Mouse (Mus musculus) embryonic facial prominence, embryonic 10.5 days (tissue): ENCODE data around the gene Apopt1. TPM values are rescaled to one million over a fixed set of nuclear protein-coding genes. Genes with fewer than 3 reads are reported as not detected.
A peak's percentile ranks its signal among the peaks of the same experiment; 100 is the strongest.

ENCODE experiments used
- DNase-seq: peaks from one replicate; pipeline ENCODE4 v3.0.0-alpha.2; 2017; ENCODE audit warnings: low spot score
- H3K27ac ChIP-seq: fragments of 300-500 bp; sonication (generic); replicated peaks from 2 replicates; pipeline ENCODE4 v1.5.1; 2016; ENCODE audit warnings: mild to moderate bottlenecking
- H3K27me3 ChIP-seq: fragments of 300-500 bp; sonication (generic); replicated peaks from 2 replicates; pipeline ENCODE4 v1.6.1; 2016; ENCODE audit warnings: low read depth, mild to moderate bottlenecking; ENCODE audit not compliant: poor library complexity, severe bottlenecking
- H3K36me3 ChIP-seq: fragments of 300-500 bp; sonication (generic); replicated peaks from 2 replicates; pipeline ENCODE4 v1.6.1; 2016; ENCODE audit warnings: mild to moderate bottlenecking, moderate library complexity
- H3K4me1 ChIP-seq: fragments of 300-500 bp; sonication (generic); 2 replicates; pipeline ENCODE4 v1.6.1; 2016
- H3K4me3 ChIP-seq: fragments of 300-500 bp; sonication (generic); 2 replicates; pipeline ENCODE4 v1.5.1; 2016; ENCODE audit warnings: mild to moderate bottlenecking, moderate library complexity
- H3K9me3 ChIP-seq: fragments of 300-500 bp; sonication (generic); 2 replicates; pipeline ENCODE4 v1.6.1; 2016; ENCODE audit warnings: mild to moderate bottlenecking
- WGBS: fragments of 180-500 bp; shearing (Covaris S2); methylation state at CpG from one replicate; pipeline ENCODE4 v1.1.7; 2016; 5-methylcytosine and 5-hydroxymethylcytosine counted together
- polyA plus RNA-seq: library from polyadenylated mRNA; unstranded; fragments of >200 nt; fragmentation: Nextera tagmentation; extraction: Ambion mirVana; gene quantifications from 2 replicates; pipeline ENCODE4 v1.2.1, GENCODE M21; 2016

Gene Apopt1
- polyA plus RNA-seq, 1 experiment from 2014 or later = 56.2 TPM

DNA sequence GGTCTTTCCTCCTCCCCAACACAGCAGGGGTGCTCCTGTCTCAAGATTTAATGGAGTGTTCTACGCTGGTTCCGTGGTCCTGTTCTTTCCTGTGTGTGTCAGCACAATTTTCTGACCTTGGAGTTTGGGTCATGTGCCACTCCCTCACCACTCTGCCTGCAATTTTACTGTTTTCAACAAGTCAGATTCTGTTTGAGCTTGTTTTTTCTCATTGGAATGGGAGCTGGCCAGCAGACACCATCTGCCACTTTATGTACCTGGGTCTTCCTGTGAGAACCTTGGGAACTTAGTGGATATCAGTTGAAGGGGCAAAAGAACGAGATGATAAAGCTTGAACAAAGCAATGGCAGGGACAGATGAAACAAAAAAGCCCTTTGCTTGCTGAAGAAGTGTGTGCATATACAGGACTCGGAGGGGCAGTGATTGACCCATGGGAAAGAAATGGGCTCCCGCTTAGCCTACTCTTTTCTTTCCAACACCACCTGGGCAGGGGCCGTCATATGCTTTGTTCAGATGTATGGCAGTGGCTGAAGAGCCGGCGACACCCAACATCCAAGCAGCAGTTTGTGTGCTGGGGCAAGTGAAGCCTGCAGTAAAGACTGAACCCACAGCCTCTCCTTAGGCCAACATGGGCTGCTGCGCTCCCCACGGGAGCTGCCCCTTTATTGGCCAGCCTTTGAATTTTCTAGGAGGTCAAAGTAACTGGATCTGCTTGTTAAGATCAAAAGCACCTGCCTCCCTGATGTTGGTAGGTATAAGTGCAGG, 44.7 kb downstream of the Apopt1 start:
- Histone ChIP-seq H3K27ac (peak overlapping the region; percentile 95), H3K4me3 (peak overlapping the region; percentile 92), H3K36me3 (peaks cover 11% of the 10 kb centered on the region), H3K4me1 (peaks cover 42% of the 10 kb centered on the region), H3K9me3 (no peaks in the 10 kb centered on the region), H3K27me3 (no peaks in the 10 kb centered on the region)
- 52% methylated on average over 10 of the region's 10 CpGs for WGBS
- no peak for DNase-seq

DNA sequence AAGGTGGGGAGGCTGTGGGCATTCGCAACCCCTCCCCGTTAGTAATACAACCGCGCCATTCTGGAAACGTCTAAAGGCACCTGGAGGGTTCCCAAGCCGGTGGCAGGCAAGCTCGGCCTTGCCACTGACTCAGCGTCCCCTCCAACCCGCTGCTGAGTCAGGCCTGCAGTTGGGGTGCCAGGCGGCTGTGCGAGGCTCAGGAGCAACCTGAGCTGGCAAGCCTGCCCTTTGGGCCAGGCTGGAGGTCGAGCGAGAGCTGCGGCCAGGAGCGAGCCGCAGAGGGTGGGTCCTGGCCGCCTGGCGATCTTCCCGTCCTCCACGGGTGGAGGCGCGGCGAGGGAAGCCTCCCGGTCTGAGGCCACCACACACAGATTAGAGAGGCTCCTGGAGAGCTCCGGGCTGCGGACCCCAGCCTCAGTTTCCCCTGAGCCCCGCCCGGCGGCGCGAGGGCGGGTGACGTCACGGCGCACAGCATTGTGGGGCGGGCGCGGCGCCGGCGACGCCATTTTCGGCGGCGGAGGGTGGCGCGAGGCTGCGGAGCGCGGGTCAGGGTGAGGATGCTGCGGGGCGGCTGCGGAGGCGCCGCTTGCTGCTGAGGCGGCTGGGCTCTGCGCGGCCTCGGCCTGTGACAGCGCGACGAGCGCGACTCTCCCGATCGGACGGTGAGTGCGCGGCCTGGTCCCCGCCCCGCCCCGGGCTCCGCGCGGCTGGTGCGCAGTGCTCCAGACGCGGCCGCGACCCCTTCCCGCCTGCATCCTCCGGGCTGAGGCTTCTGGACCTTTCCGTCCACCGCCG, 45.5 kb downstream of the Apopt1 start, which contains the start of gene Klc1:
Klc1 (plus strand) TSS at position 469 of the 795 bp plus-strand sequence.
- no peaks in the 10 kb centered on the region for H3K9me3 ChIP-seq
- peaks cover 46% of the 10 kb centered on the region for H3K4me1 ChIP-seq
- DNase-seq = peak; percentile 85
- peak within 1 kb of the TSS; percentile 92 for H3K4me3 ChIP-seq
- peak within 1 kb of the TSS; percentile 95 for H3K27ac ChIP-seq
- H3K27me3 ChIP-seq = no peaks in the 10 kb centered on the region
- peaks cover 19% of the 10 kb centered on the region for H3K36me3 ChIP-seq
- WGBS = under 1% methylated on average over 85 of the region's 85 CpGs

DNA sequence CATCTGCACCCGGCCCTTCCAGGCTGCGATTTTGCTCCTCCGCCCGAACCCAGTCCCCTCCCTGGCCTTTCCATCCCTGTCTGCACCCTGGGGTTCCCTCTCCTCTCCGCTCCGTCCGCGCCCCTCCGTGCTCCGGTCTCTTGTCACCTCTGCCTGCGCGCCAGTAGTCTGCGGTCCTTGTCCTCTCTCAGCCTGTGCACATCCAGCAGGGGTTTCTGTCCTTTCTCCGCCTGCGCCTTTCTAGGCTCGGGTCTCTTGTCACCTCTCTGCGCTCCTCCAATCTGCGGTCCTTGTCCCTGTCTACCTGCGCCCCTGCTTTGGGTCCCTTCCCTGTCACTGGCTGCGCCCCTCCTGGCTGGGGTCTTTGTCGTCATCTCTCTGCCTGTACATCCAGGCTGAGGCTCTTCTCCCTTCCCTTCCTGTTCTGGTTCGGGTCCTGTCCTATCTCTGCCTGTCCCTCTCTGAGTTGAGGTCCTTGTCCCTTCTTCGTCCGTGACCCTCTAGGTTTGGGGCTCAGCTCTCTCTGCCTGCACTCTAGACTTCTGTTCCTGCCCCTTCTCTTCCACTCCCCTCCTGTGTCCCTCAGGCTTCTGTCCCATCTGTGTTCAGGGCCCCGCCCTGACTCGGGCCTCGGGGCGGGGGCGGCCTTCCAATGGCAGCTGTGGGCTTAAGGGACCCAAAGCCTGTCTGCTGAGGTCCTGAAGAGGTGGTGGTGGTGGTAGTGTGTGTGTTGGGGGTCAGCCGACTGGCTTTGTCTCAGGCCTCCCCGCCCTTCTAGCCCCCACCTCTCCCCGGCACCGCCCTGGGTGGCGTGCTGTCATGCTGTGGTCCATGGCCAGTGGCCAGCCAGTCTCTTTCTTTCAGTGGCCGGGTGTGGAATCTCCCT, 46.4 kb downstream of the Apopt1 start:
- Histone ChIP-seq H3K4me3 (peak overlapping the region; percentile 92), H3K4me1 (peaks cover 46% of the 10 kb centered on the region), H3K36me3 (peaks cover 26% of the 10 kb centered on the region), H3K9me3 (no peaks in the 10 kb centered on the region), H3K27ac (peak overlapping the region; percentile 95), H3K27me3 (no peaks in the 10 kb centered on the region)
- DNase-seq = peak; percentile 49
- WGBS = 2% methylated on average over 35 of the region's 35 CpGs

DNA sequence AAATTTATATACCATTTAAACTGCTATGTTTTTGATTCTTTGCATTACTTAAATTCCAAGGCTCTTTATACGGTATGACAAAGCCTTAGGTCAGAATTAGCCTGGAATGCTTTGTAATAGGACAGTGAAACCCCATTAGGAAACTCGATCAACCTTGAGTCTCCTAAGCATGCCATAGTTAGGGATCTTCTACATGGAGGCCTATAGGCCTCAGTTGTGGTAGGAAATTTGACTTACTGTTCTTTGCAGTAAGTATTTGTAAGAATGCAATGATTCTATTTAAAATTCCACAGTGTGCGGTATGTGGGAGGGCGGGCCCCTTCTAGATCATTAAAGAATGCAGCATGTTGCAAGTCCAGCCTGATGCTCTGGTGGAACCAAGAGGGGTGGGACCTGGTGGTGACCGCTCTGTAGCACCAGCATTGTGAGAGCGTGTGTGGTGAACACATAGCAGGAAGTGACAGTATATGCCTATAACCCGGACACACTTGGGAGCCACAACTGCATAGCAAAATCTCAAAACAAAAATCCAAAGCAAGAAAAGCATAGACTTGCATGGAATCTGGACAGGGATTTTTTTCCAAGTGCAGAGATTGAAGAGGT, 47.3 kb downstream of the Apopt1 start:
- Histone ChIP-seq H3K4me3 (peak overlapping the region; percentile 92), H3K4me1 (peaks cover 46% of the 10 kb centered on the region), H3K9me3 (no peaks in the 10 kb centered on the region), H3K36me3 (peaks cover 26% of the 10 kb centered on the region), H3K27ac (0 out of 2 replicates have a peak overlapping the region, but pooled peaks have one; percentile 95), H3K27me3 (no peaks in the 10 kb centered on the region)
- WGBS = 78% methylated on average over 7 of the region's 7 CpGs
- no peak for DNase-seq

DNA sequence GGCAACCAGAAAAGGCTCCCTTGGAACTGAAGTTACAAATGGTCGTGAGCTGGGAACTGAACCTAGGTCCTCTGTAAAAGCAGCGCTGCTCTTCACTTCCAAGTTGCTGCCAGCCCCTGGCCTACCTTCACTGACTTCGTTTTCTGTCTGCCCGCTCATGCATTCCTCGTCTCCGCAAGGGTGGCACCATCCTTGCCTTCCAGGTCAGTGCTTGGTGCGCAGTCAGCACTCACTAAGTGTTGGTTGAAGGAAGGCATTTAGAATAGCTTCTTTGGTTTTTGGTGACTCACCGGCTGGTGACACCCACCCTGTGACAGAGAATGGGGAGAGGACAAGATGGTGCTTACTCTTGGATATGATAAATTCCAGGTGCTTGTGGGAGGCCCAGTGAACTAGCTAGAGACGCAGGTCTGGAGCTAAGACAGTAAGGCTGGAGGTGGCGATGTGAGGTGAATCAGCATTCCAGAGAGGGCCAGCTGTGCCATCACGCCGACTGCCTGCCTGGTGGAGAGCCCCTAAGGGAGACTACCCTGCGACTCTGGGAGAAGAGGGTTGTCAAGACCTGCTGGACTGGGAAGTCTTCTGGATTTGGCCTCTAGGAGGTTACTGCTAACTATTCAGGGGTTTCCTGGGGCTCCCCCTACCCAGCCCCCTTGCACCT, 49.7 kb downstream of the Apopt1 start:
- WGBS = 92% methylated on average over 13 of the region's 13 CpGs
- H3K36me3 ChIP-seq = peaks cover 34% of the 10 kb centered on the region
- no peaks in the 10 kb centered on the region for H3K27me3 ChIP-seq
- DNase-seq = no peak
- no peaks in the 10 kb centered on the region for H3K9me3 ChIP-seq
- H3K4me3 ChIP-seq = no peak overlapping the region
- peaks cover 61% of the 10 kb centered on the region for H3K4me1 ChIP-seq
- H3K27ac ChIP-seq = no peak overlapping the region

DNA sequence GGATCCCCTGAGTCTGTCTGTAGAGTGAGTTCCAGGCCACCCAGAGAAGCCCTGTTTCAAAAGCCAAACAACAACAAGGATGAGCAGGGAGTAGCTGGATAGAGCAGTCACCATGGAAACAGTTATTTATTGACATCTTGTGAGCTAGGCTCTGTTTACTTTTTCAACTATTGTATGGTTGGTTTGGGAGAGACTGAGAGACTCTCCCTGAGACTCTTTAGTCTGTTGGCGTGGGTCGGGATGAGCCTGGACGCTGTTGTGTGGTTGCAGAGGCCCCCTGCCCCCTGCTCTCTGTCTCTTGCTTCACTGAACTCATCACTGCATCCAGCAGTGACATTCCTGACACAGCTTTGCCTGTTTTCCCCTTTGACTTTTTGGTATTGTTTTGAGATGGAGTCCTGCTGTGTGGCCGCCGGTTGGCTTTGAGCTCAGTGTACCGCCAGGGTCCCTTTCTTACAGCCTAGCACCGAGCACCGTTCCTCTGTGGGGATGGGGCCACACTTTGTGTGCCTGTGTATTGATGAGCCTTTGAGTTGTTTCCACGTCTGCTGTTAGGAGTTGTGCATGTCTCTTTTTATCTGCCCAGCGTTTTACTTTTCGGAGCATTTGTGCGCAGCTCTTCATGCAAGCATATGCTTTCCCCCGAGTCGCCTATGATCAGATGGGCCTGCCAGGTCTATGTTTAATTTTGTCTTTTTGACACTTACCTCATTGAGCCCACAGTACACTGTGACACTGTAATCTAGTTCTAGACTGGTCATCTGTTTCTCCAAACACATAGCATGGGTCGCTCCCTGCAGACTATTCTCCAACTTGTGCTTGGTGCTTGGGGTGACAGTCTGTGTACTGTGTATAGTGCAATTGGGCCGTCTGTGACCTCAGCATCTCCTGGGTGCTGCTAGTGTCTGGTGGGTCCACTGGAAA, 53.5 kb downstream of the Apopt1 start:
- H3K27me3 ChIP-seq = no peaks in the 10 kb centered on the region
- peaks cover 50% of the 10 kb centered on the region for H3K36me3 ChIP-seq
- peak; percentile 30 for DNase-seq
- H3K4me1 ChIP-seq = peaks cover 42% of the 10 kb centered on the region
- H3K4me3 ChIP-seq = peak overlapping the region; percentile 21; the same call in 1 of the 2 replicates
- WGBS = 45% methylated on average over 16 of the region's 16 CpGs
- H3K9me3 ChIP-seq = no peaks in the 10 kb centered on the region
- peak overlapping the region; percentile 30; the same call in 1 of the 2 replicates for H3K27ac ChIP-seq

DNA sequence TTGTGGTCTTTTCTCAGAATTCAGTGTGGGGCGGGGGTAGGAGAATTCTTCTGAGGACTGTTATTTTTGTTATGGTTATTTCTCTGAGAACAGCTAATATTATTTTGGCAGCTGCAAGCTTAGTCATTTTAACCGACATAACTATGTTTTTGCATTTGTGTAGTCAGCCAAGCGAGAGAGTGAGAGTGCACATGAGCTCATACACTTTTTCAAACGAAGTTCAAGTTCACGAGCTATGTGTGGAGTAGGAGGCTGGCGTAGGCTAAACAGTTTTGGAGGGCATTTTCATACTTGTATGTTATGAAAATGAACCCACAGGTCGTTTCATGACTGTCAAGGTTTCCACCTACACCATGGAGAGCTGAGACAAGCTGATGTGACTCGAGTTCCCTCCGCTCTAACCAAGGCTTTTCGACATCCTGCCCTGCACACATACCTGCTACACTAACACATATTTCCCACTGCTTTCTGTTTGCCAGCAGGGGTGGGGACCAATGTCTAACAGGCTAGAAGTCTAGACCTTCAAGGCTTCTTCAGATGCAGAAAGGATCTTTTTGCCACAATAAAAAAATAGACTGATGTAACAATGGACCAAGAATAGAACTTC, 55.4 kb downstream of the Apopt1 start:
- H3K9me3 ChIP-seq = no peaks in the 10 kb centered on the region
- H3K36me3 ChIP-seq = peaks cover 50% of the 10 kb centered on the region
- no peaks in the 10 kb centered on the region for H3K27me3 ChIP-seq
- H3K4me3 ChIP-seq = no peak overlapping the region
- no peak overlapping the region for H3K27ac ChIP-seq
- 94% methylated on average over 10 of the region's 10 CpGs for WGBS
- H3K4me1 ChIP-seq = peaks cover 29% of the 10 kb centered on the region
- no peak for DNase-seq

DNA sequence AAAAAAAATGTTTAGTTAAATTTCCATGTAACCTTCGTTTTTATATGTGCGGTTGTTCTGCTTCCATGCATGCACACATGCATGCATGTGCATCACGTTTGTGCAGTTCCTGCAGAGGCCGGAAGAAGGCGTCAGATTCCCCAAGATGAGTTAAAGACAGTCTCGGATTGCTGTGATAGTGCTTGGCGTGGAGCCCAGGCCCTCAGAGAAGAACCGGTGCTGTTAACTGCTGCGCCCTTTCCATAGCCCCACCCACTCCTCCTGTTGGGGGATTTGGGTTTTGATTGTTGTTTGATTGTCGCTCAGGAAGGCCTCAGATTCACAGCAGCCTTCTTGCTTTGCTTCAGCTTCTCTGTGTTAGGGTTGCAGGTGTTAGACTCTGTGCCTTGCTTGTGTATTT, 56.2 kb downstream of the Apopt1 start:
- Histone ChIP-seq H3K27ac (no peak overlapping the region), H3K4me1 (peaks cover 29% of the 10 kb centered on the region), H3K27me3 (no peaks in the 10 kb centered on the region), H3K9me3 (no peaks in the 10 kb centered on the region), H3K4me3 (no peak overlapping the region), H3K36me3 (peaks cover 52% of the 10 kb centered on the region)
- no peak for DNase-seq
- WGBS = 49% methylated on average over 10 of the region's 10 CpGs

DNA sequence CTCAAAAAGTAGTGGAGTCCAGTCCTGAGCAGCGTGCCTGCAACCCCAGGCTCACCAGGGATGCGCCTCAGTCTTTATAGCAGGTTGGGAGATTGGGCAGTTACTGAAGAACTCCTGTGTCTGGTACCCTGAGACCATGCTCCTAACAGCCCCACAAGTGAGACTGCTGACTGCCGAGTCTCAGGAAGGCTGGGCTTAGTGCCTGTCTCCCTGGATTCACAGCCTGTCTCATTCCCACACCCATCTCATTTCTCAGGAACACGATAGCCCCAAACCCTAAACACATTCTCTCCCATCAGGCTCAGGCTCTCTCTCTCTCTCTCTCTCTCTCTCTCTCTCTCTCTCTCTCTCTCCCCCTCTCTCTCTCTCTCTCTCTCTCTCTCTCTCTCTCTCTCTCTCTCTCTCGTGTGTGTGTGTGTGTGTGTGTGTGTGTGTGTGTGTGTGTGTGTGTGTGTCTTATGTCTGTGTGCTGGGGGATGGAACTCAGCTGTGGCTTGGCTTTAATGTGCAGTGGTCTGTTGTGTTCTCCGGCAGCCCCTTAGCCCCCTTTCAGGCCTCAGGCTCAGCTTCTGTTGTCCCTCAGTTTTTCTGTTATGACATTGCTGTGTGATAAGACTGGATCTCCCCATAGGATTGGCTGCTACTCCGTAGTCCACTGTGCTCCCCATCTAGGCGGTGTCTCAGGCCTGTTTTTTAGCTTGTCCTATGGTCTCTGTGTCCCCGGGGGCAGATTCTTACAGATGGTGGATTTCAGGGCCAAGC, 56.9 kb downstream of the Apopt1 start:
- Histone ChIP-seq H3K27ac (no peak overlapping the region), H3K9me3 (no peaks in the 10 kb centered on the region), H3K27me3 (no peaks in the 10 kb centered on the region), H3K36me3 (peaks cover 58% of the 10 kb centered on the region), H3K4me3 (no peak overlapping the region), H3K4me1 (peaks cover 29% of the 10 kb centered on the region)
- no peak for DNase-seq
- WGBS = 74% methylated on average over 8 of the region's 9 CpGs

DNA sequence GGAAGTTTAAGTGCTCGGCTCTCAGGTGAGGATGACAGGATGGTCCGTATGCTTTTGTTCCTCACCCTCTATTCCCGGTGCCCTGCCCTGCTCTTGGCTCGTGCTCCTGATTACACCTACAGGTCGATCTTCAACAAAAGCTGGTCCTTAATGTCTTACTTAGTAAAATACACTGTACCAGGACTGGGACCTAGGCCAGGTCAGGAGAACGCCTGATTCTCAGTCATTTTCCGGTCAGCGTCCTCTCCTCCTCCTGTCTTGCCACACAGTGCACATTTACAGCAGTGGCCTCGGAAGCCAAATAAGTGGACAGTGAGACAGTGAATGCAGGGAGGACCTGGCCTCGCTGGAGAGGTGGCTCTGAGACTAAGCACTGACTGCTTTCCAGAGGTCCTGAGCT, 57.6 kb downstream of the Apopt1 start:
- H3K27me3 ChIP-seq = no peaks in the 10 kb centered on the region
- 94% methylated on average over 10 of the region's 10 CpGs for WGBS
- H3K36me3 ChIP-seq = peaks cover 64% of the 10 kb centered on the region
- no peaks in the 10 kb centered on the region for H3K9me3 ChIP-seq
- H3K27ac ChIP-seq = no peak overlapping the region
- peaks cover 27% of the 10 kb centered on the region for H3K4me1 ChIP-seq
- no peak overlapping the region for H3K4me3 ChIP-seq
- DNase-seq = no peak
